Mouse (Mus musculus) olfactory bulb, adult 2 months (tissue): ENCODE measurements around the gene 1700007K13Rik. TPM values are rescaled to one million over a fixed set of nuclear protein-coding genes. Genes with fewer than 3 reads are reported as not detected.
"Not testable (repeated sequence)": the region's sequence is repeated elsewhere in the genome, so short reads cannot be mapped to it uniquely, and the experiment has no call there.

Experiments used
- H3K27ac ChIP-seq: fragments of 200-500 bp; 2 replicates; pipeline ENCODE4 v1.5.1; 2012; ENCODE audit warnings: low read depth, low read length; ENCODE audit not compliant: insufficient read depth
- H3K4me1 ChIP-seq: fragments of 200-500 bp; 2 replicates; pipeline ENCODE4 v1.6.1; 2012; ENCODE audit warnings: low read length; ENCODE audit not compliant: control insufficient read depth, insufficient read depth
- H3K4me3 ChIP-seq: fragments of 200-500 bp; 2 replicates; pipeline ENCODE4 v1.5.1; 2012; ENCODE audit warnings: mild to moderate bottlenecking, low read depth, low read length, moderate library complexity; ENCODE audit not compliant: insufficient read depth
- CTCF ChIP-seq: fragments of 200-500 bp; IDR thresholded peaks from 2 replicates; pipeline ENCODE4 v1.5.1; 2012; ENCODE audit warnings: low read depth, mild to moderate bottlenecking, low read length, moderate library complexity; ENCODE audit not compliant: insufficient read depth
- POLR2A ChIP-seq: fragments of 200-500 bp; IDR thresholded peaks from 2 replicates; pipeline ENCODE4 v1.6.1; 2012; ENCODE audit warnings: mild to moderate bottlenecking, low read depth, low read length, moderate library complexity; ENCODE audit not compliant: insufficient read depth
- WGBS: fragments of 180-500 bp; shearing (Covaris S2); methylation state at CpG from one replicate; pipeline ENCODE4 v1.1.7; 2018; 5-methylcytosine and 5-hydroxymethylcytosine counted together
- polyA plus RNA-seq: library from polyadenylated mRNA; stranded (reverse); fragments of >200 nt; gene quantifications from 2 replicates; pipeline ENCODE4 v1.2.4, GENCODE M21; 2012; ENCODE audit warnings: low replicate concordance; ENCODE audit not compliant: missing spikeins, insufficient read depth, insufficient read length

Gene 1700007K13Rik
- not detected in 2 replicates for polyA plus RNA-seq

- H3K4me1 ChIP-seq = peaks cover 21% of the 10 kb centered on the region
- peak within 1 kb of the TSS; percentile 0; the same call in 1 of the 2 replicates for H3K4me3 ChIP-seq
- TF ChIP-seq POLR2A = no peak
- no peak for TF ChIP-seq CTCF
- H3K27ac ChIP-seq = no peak within 1 kb of the TSS
- WGBS = 6% methylated on average over 25 of the region's 25 CpGs
These were observed at the start of gene 1700007K13Rik for GRCm38 (mm10) chr2:28465836-28466518. Gene 1700007K13Rik (minus strand): TSS chr2:28466332.

GRCm38 (mm10) chr2:28514489-28514888 lies 48.4 kb upstream of the 1700007K13Rik start:
- no peak overlapping the region for H3K27ac ChIP-seq
- peak overlapping the region; percentile 19; the same call in 1 of the 2 replicates for H3K4me3 ChIP-seq
- TF ChIP-seq POLR2A (no peak), CTCF (peak; percentile 52; the same call in 1 of the 2 replicates)
- WGBS = 22% methylated on average over 5 of the region's 5 CpGs
- H3K4me1 ChIP-seq = peaks cover 38% of the 10 kb centered on the region

GRCm38 (mm10) chr2:28513431-28514370 lies 47.6 kb upstream of the 1700007K13Rik start:
- H3K27ac ChIP-seq = no peak overlapping the region
- WGBS = 4% methylated on average over 47 of the region's 47 CpGs
- peak overlapping the region; percentile 82 for H3K4me3 ChIP-seq
- no peak for TF ChIP-seq CTCF
- TF ChIP-seq POLR2A = no peak
- H3K4me1 ChIP-seq = peaks cover 35% of the 10 kb centered on the region

- Histone ChIP-seq H3K27ac (no peak within 1 kb of the TSS), H3K4me3 (peak within 1 kb of the TSS; percentile 82), H3K4me1 (peaks cover 29% of the 10 kb centered on the region)
- under 1% methylated on average over 71 of the region's 71 CpGs for WGBS
- TF ChIP-seq CTCF = no peak
- TF ChIP-seq POLR2A = 0 out of 2 replicates have a peak, but pooled peaks have one; percentile 25
These were observed 46.8 kb upstream of the 1700007K13Rik start, which contains the start of gene Ralgds for GRCm38 (mm10) chr2:28512798-28513401. Gene Ralgds (plus strand): TSS chr2:28513125.

- WGBS = 55% methylated on average over 5 of the region's 5 CpGs
- not testable (repeated sequence) for H3K4me3 ChIP-seq, H3K27ac ChIP-seq
- peaks cover 19% of the 10 kb centered on the region for H3K4me1 ChIP-seq
These were observed 45.5 kb upstream of the 1700007K13Rik start for GRCm38 (mm10) chr2:28511600-28511999.

GRCm38 (mm10) chr2:28506291-28506690 lies 40.2 kb upstream of the 1700007K13Rik start:
- H3K27ac ChIP-seq = no peak overlapping the region
- H3K4me1 ChIP-seq = no peaks in the 10 kb centered on the region
- H3K4me3 ChIP-seq = no peak overlapping the region
- no peak for TF ChIP-seq CTCF
- no peak for TF ChIP-seq POLR2A
- WGBS = 84% methylated on average over 6 of the region's 6 CpGs

GRCm38 (mm10) chr2:28505795-28506194 lies 39.7 kb upstream of the 1700007K13Rik start, which contains the start of gene Gm10134:
Gene Gm10134 (plus strand): TSS chr2:28506095.
- H3K4me1 ChIP-seq = no peaks in the 10 kb centered on the region
- TF ChIP-seq POLR2A = no peak
- TF ChIP-seq CTCF = no peak
- H3K4me3 ChIP-seq = no peak within 1 kb of the TSS
- 86% methylated on average over 3 of the region's 3 CpGs for WGBS
- H3K27ac ChIP-seq = no peak within 1 kb of the TSS

- no peaks in the 10 kb centered on the region for H3K4me1 ChIP-seq
- H3K4me3 ChIP-seq = no peak overlapping the region
- TF ChIP-seq POLR2A (no peak), CTCF (no peak)
- no peak overlapping the region for H3K27ac ChIP-seq
- WGBS = 89% methylated on average over 13 of the region's 13 CpGs
These were observed 38.5 kb upstream of the 1700007K13Rik start for GRCm38 (mm10) chr2:28504676-28505075.
